Mouse (Mus musculus) right cerebral cortex, postnatal 36 days (tissue): Measurements from ENCODE around the gene Actn1.
"Not testable (repeated sequence)": the region's sequence is repeated elsewhere in the genome, so short reads cannot be mapped to it uniquely, and the experiment has no call there.

ENCODE experiments used
- DNase-seq, 2 experiments: peaks; one replicate each; pipeline ENCODE4 v3.0.0; 2022; ENCODE audit warnings: low spot score in 2 of 2, mixed read lengths in 1 of 2

Gene Actn1

DNA sequence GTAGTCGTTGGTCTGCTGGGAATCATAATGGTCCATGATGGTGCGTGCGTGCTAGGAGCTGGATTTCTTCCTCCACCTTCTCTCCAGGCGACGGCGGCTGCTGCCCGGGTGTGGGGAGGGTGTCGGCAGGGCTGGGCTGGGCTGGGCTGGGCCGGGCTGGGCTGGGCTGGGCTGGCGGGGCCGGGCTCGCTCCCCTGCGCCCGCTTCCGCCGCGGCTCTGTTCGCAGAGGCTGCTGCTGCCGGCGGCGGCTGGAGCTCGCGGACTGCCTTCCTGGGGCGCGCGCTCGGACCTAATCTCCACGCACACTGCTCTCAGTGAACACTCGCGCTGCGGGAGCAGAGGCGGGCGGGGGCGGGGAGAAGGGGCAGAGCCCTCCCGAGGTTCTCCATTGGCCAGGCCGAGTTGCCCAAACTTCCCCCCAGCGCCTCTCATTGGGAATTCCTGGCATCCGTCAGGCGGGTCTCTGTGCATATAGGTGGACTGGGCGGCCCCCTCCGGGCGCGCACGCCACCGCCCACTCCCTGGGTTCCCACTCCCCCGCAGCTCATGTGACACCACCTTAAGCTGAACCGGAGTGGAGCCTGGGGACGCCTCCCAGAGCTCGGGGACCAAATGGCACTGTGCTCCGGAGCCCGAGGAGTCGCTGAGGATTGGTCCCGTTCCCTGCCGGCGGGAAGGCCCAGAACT is at the start of gene Actn1:
Gene Actn1 (minus strand): TSS at position 316 of the 688 bp plus-strand sequence.
- peak; percentile 93 to 94 for DNase-seq

DNA sequence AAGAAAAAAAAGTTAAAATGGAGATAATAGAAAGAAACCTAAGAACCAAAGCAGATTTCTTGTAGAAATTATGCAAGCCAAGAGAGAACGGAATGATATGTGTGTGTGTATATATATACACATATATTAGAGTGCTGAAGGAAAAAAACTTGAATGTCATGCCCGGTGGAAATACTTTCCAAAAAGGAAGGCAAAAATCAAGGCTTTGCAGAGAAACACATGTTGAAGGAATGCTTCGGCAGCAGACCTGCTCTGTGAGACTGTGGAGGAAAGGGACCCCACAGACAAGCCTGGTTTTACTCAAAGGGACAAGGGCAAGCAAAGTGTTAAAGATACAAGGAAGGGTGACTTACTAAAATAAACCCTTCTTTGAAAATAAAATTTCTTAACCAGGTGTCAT is 47.4 kb upstream of the Actn1 start:
- DNase-seq, result no peak

DNA sequence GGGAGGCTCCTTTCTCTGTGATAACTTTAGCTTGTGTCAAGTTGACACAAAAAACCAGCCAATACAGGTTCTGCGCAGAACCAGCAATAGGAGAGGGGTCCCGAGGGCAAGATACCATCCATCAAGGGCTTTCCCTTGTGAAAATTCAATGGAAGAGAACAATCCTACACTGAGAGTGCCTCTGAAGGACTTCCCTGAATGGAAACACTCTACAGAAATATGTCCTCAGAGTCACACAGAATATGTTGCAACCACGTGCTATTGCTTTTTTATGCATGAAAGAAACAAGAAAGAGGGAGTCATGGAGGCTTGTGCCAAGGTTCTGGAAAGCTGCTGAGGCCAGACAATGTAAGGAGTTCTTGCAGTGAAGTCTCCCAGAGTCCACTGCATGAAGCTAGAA is 44.3 kb upstream of the Actn1 start:
- DNase-seq, result no peak

DNA sequence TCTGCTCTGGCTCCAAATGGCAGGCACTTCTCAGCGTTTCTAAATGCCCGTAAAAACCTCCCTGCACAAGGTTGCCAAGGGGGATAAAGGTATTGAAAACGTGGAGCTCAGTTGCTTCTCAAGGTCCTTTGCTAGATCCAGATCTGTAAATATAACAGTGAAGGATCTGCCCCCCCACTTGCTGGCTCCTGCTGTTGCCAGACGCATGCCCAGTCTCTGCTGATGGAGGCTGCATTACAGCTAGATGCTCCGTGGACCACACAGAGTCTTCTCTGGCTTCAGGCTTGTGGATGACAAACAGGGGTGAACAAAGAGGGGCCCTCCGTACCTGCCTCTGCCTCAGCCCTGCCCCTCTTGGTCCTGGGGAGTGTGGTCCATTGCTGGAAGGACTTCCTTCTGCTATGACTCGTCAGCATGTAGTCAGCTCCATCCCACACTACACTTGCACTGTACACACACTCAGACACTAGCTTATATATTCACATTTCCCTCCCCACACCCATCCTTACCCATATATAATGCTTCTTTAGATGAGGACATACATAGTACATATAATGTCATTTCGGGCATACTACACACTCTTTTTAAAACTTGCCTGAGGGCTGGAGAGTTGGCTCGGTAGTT is 40.8 kb upstream of the Actn1 start:
- no peak for DNase-seq

DNA sequence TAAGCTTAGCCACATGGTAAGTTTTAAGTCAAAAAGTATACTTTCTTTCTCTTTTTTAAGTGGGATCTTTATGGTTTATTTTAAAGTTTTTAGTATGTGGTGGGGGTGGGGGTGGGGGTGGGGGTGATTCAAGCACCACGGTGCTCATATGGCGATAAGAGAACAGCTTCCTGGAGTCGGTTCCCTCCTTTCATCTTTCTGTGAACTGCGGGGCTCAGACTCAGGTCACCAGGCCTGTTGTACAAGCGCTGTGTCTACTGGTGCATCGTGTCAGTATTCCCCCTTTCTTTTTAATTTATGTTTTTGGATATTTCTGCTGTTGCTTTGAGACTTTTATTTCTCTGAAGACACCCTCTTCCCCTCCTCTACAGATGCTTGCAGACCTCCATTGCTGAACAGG is 38.5 kb upstream of the Actn1 start:
- DNase-seq, result no peak

DNA sequence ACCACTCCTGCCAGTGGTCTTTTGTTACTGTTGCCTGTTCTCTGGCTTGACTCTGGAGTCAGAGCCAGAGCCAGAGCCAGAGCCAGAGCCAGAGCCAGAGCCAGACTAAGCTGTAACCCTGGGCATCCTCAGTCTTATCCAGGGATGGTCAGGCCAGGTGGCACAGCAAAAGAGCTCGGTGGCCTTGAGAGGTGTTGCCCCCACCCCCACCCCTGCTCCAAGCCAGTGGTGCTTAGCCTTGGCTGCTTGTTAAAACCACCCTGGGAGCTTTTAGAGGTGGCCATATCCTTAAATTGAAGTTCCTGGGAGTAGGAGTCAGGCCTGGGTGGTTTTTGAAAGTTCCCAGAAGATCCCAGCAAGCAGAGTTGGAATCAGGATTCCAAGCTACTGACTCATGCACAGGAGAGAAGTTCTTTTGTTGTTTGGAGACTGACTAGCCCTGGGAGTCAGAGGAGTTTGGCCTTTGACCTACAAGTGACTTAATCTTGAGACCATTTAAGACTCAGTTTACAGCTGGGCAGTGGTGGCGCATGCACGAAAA is 31.8 kb upstream of the Actn1 start:
- DNase-seq, result no peak

DNA sequence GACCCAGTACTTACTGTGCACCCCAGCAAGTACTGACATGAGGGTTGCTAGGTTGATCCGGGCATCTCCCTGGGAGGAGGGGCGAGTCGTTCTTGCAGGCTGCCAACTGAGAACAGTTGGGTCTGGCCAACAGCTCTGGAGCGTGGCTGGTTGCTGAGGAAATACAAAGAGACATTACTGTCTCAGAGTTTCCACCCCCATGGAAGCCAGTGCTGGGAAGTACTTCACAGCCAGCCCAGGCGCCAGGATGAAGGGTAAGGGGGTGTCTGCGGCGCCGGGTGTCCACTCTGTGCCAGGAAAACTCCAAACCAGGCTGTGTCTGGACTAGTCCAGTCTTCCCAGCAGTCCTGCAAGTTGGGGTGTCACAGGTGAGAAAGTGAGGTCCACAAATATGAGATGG is 30.8 kb upstream of the Actn1 start:
- DNase-seq, result peak; percentile 2 to 12

DNA sequence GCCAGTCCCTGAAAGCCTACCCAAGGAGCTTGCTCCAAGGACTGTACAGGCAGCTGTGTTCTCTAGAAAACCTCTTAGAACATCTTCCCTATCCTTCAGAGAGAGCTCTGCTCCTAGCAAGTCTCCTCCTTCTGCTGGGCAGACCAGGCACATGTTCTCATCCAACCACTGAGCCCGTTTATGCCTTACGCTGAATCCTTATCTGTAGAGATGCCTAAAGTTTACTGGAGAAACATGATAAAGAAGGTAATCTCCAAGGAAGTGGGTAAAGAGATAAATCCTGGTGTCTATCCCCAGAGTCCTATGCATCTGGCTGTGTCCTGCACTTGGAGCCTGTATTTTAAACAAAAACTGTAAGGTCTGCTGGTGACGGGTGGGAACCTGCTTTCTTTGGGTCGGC is 30.3 kb upstream of the Actn1 start:
- no peak for DNase-seq

DNA sequence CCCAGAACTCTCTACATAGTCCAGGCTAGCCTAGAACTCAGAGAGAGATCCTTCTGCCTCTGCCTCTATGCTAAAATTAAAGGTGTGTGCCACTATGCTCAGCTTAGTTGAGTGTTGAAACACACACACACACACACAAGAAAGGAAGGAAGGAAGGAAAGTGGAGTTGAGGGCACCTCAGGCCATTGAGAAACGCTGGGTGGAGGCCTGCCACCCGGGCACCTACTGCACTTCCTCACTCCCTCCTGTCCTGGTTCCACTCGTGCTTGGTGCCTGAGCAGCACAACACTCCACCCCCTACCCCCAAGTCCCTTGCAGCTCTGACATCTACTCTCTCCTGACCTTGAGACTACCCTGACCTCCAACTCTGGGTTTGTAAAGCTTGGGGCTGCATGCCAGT is 29.6 kb upstream of the Actn1 start:
- DNase-seq, result no peak

DNA sequence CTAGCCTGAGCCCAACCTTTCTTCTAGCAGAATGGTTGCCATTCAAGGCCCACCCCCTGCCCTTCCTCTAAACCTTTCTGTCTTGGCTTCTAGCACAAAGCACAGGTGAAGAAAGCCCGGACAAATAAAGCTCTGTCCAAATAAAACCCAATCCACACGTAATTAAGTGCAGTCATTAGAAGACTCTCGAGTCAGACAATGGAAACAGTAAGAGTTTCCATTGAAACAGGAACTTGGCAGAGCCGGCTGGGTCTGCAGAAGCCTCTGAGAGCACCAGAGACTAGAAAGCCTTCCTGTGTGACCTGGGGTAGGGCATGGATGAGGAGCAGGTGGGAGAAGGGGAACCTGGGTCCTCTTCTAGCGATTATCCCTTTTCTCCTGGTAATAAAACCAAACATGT is 25.7 kb upstream of the Actn1 start:
- DNase-seq, result no peak

DNA sequence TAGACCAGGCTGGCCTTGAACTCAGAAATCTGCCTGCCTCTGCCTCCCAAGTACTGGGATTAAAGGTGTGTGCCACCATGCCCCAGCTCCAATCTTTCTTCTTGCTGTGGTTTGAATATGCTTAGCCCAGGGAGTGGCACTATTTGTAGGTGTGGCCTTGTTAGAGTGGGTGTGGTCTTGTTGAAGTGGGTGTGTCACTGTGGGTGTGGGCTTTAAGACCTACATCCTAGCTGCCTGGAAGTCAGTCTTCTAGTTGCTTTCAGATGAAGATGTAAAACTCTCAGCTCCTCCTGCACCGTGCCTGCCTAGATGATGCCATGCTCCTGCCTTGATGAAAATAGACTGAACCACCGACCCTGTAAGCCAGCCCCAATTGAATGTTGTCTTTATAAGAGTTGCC is 24.1 kb upstream of the Actn1 start:
- not testable (repeated sequence) for DNase-seq

DNA sequence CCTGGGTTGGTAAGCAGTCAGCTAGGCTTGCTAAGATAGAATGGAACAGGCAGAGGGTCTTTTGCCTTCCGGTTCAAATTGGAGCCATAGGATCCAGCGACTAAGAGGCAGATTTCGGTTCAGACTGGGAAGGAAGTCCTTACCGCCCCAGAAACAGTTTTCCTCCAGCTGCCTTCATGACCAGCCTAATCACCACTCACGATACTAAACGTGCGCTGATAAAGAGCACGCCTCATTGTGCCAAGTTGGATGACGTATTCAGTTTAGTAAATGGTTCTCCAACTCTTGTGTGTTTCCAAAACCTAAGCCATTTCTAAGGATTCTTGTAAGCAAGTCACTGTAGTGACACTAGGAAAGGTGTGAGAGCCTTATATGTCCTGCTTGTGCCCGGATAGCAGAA is 18.7 kb upstream of the Actn1 start:
- no peak for DNase-seq

DNA sequence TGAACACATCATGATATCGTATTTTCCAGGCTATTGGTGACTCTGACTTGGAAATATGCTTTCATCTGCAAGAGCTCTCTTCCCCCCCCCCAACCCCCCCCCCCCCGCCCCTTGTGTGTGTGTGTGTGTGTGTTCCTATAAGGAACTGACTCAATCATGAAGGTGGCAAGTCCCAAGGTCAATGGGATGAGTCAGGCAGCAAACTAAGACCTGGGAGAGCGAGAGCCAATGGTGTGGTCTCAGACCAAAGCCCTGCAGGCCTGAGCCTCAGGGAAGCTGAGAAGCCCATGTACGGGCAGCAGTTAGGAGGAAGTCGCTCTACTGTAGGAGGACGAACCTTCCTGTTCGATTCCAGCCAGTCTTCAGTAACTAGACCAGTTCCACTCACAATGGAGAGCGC is 17.3 kb upstream of the Actn1 start:
- DNase-seq, result no peak

DNA sequence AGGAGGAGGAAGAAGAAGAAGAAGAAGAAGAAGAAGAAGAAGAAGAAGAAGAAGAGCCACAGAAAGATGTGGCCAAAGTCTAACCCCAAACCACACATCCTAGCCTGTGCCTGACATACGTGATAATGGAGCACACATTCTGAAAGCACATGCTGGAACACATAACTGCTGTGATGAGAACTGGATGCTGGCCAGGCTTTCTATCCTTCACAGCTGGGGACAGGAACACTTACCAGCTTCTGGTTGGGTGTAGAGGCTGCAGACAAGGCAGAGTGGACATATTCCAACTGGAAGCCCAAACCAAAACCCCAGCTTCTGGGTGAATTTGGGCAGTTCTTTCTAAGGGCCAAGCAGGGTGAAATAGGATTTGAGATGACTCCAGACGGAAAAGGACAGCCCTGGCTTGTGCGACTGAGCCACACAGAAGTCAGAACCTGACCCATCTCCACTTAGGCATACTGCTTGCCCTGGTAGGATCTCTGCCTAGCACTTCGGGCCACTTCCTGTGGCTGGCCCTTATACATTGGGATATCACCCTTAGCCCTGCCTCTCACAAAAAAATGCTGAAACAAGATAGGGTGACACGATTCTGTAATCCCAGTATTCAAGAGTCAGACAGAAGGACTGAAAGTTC is 15.1 kb upstream of the Actn1 start:
- DNase-seq, result no peak

DNA sequence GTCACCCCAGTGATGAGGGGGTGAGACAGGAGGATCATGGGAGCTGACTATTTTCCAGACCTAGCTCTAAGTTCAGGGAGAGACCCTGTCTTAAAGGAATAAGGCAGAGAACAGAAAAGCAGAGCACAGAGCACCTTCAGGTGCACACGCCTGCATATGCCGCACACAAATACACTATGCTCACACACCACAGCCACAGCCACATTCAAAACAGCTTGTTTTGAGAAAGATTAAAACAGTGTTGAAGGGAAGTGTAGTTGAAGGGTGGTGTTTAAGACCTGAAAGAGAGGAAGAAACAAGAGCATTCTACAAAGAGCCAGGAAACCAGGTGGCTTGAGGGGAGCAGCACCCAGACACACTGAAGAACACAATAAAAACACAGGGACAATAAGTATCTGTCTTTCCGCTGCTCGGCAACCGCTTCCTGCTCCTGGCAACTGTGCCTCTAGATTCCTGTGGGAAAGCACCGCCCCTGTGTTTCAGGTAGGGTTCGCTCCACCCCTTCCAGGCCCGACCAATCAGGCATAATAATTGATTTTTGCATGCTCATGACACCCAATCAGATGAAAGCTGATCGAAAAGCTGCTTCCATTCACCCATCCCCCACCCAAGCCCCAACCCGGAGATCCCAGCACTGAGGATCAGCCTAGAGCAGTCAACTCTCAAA is 13.0 kb upstream of the Actn1 start:
- DNase-seq, result no peak

DNA sequence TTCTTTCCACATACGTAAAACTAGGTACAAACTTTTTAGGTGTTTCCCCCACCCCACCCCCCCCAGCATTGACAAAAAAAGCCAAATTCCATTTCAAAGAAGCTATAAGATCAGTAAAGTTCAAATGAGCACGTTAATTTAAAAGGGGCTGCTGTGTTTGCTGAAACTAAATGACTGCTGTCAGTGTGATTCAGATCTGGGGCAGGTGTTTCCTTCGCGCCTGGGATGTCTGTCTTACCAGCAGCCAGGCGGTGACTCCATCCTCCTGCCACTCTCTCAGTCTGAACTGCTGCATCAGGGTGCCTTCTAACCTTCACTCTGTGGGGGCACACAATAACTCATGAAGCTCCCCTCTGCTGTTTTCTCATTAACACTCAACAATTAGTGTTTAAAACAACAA is 11.6 kb upstream of the Actn1 start:
- no peak for DNase-seq

DNA sequence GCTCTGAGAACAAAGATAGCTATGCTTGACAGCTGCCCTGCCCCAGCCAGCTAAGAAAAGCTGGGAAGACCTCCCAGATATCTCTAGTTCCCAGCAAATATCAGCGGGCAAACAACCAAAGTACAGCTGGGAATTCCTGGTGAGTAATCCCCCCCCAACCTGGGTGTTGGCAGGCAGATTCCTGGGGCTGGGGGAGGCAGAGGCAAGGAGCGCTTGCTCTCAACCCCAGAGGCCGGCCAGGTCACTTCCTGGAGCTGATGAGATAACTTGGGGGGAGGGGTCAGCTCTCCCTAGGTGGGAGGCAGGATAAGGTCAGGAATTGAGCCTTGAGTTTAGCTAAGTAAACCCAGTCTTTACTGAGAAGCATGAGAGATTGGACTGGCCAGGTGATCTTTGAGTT is 10.8 kb upstream of the Actn1 start:
- no peak for DNase-seq

DNA sequence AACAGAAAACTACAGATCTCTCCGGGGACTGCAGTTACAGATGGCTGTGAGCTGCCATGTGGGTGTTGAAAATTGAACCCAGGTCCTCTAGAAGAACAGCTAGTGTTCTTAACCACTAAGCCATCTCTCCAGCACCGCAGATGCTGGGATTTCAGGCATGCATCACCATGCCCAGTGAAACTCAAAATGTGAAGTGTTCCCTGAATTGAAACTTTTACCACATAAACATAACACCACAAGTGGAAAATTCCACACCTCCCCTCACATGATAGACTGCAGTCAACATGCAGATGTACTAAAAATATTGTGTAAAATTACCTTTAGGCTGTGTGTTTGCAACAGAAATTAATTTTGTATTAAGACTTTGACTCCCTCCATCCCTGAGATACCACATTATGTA is 9.1 kb upstream of the Actn1 start:
- DNase-seq, result no peak

DNA sequence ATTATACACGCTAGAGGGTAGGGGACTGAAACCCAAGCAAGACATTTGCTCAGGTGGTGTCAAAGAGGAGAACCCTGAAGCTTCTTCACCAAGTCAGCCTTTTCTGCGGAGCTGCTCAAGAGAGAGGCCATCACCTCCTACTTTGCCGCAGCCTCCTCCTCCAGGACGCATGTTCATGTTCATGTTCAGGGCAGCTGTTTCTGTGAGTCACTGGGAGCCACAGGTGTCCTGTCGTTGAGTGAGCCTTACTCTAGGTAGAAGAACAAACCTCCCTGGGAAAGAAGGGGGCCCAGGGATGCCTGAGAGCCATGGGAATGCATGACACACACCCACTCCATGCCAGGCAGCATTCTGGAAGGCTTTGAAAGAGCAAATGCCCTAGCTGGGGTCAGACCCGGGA is 7.8 kb upstream of the Actn1 start:
- no peak for DNase-seq

DNA sequence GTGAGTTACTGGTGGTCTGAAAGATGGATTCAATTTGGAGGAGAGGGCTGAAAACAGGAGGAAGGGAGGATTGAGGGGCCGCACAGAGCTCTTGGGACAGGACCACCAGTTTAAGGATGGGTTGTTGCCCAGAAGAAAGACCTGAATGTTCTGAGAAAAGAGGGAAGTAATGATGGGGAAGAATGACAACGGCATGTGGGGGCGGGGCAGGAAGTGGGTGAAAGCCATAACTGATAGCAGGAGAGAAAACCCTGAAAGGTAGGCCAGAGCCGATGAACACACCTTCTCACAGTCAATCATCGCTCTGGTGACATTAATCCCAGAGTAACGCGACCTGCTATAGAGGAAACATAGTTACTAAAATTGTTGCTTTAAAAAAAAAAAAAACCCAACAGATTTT is 4.2 kb upstream of the Actn1 start:
- DNase-seq, result not testable (repeated sequence)

DNA sequence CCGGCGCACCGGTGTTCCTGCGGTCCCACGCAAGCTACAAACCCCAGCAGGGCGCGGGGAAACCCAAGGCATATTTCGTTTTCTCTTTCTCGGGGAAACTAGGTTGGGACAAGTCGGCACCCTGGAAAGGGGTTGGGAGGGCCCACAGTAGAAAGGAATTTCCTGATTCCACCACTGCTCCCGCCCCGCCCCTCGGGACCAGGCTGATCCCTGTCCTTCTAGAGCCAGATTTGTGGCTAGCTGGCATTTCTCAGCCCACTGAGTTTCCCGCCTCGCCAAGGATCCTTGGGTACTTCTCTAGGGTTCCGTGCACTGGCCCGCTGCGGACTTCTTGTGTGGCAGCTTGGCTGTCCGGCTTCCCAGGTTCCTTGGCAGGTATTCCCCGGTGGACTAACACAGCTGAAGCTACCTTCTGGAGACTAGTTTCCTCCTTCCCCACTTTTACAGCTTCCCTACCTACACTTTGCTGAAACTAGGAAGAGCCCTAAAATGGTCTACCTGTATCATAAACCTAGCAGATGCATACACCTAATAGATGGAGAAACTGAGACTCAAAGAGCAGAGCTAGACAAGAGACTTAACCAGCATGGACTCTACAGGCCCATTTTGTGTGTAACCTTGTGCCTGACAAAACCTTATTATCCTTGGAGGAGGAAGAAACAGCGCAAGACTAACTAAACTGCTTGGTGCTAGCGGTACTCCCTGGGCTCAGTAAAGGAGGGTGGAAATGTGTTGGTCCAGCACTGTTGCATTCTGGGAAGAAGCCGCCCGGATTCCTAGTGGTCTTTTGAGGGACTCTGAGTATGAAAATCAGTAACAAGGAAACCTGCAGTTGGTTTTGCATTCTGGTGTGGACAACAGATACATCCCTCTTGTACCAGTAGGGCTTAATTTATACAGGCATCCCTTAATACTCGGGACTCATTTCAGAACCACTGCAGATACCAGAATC is 849 bp upstream of the Actn1 start:
- DNase-seq, result no peak
